Mouse (Mus musculus) C2C12 (cell line): ENCODE results near the gene Arhgap31. TPM values are rescaled to one million over a fixed set of nuclear protein-coding genes. Genes with fewer than 3 reads are reported as not detected.

Experiments used
- H3K27me3 ChIP-seq: one replicate; pipeline ENCODE4 v1.6.1; 2011; ENCODE audit not compliant: control insufficient read depth, insufficient read depth, insufficient read length
- H3K36me3 ChIP-seq: one replicate; pipeline ENCODE4 v1.6.1; 2011; ENCODE audit not compliant: control insufficient read depth, insufficient read depth
- H3K4me3 ChIP-seq: one replicate; pipeline ENCODE4 v1.5.1; 2011; ENCODE audit warnings: mild to moderate bottlenecking, control low read depth; ENCODE audit not compliant: poor library complexity, insufficient read depth, severe bottlenecking
- H3K79me2 ChIP-seq: one replicate; pipeline ENCODE4 v1.6.1; 2011; ENCODE audit not compliant: control insufficient read depth, insufficient read depth
- H3K79me3 ChIP-seq: one replicate; pipeline ENCODE4 v1.6.1; 2011; ENCODE audit warnings: low read depth, control low read depth
- H3ac ChIP-seq: one replicate; pipeline ENCODE3; 2011; ENCODE audit warnings: low read depth; ENCODE audit not compliant: control insufficient read depth, insufficient read length
- CEBPB ChIP-seq: IDR thresholded peaks from one replicate; pipeline ENCODE4 v1.6.1; 2011; ENCODE audit warnings: low read depth, mild to moderate bottlenecking, control low read depth, moderate library complexity
- CTCF ChIP-seq: IDR thresholded peaks from one replicate; pipeline ENCODE4 v1.5.1; 2011; ENCODE audit not compliant: control insufficient read depth, insufficient read depth, insufficient read length
- FOSL1 ChIP-seq: IDR thresholded peaks from one replicate; pipeline ENCODE4 v1.8.0; 2011; ENCODE audit warnings: mild to moderate bottlenecking, low read length; ENCODE audit not compliant: poor library complexity, insufficient read depth, severe bottlenecking
- MAX ChIP-seq: IDR thresholded peaks from one replicate; pipeline ENCODE4 v1.6.1; 2011; ENCODE audit warnings: mild to moderate bottlenecking, control low read depth
- MYOD1 ChIP-seq: IDR thresholded peaks from one replicate; pipeline ENCODE4 v1.6.1; 2011; ENCODE audit warnings: low read depth; ENCODE audit not compliant: control insufficient read depth, insufficient read length
- MYOG ChIP-seq: IDR thresholded peaks from one replicate; pipeline ENCODE4 v1.6.1; 2011; ENCODE audit not compliant: control insufficient read depth, insufficient read length; ENCODE audit errors: extremely low read depth
- USF1 ChIP-seq: IDR thresholded peaks from one replicate; pipeline ENCODE4 v1.6.1; 2011; ENCODE audit warnings: low read depth, mild to moderate bottlenecking, control low read depth, moderate library complexity
- polyA plus RNA-seq: library from polyadenylated mRNA; unstranded; fragments of >200 nt; fragmentation: generic; extraction: Trizol; gene quantifications from one replicate; pipeline ENCODE4 v1.2.1, GENCODE M21; 2012; ENCODE audit warnings: missing spikeins

The Arhgap31 gene
- polyA plus RNA-seq, 1 experiment = 15.7 TPM

DNA sequence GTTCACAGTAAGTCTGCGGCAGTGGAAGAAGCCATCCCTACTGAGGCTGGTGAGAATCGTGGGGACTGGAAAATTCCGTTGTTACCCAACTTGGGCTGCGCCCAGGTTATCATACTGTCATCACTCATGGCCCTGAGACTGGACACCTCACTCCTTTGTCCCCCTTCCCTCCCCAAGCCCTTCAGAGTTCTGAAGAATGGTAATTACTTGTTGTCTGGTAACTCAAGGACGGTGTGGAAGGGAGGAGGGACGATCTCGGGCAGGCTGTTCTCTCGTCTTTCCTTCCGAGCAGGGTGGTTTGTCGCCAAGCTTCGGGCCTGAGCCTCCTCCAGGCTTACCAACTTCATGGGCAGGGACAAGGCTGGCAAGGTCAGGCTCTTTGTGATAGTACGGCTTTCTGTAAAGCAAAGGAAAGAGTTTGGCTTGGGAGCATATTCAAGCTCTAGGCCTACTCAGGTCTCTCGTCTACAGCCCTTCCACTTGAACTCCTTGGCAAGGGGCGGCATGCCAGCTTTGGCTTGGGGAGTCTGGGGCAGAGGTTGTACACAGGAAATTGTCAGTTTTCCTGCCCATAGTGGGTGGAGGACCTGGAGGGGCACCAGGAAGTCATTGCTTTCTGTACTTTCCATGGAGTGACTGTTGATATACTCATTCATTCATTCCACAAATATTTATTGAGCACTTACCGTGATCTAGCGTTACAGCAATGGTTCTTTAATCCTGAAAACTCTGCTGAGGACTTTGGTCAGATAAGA, 92.2 kb downstream of the Arhgap31 start:
- Histone ChIP-seq H3K79me2 (no peaks in the 10 kb centered on the region), H3K36me3 (peaks cover 65% of the 10 kb centered on the region), H3ac (no peak overlapping the region), H3K79me3 (no peaks in the 10 kb centered on the region), H3K27me3 (no peaks in the 10 kb centered on the region), H3K4me3 (no peak overlapping the region)
- TF ChIP-seq MYOD1 = no peak
- TF ChIP-seq MAX = no peak
- no peak for TF ChIP-seq USF1
- TF ChIP-seq CTCF = no peak
- TF ChIP-seq FOSL1 = no peak
- no peak for TF ChIP-seq MYOG
- no peak for TF ChIP-seq CEBPB

GRCm38 (mm10) chr16:38619054-38619453, 94.0 kb downstream of the Arhgap31 start:
- H3K4me3 ChIP-seq = no peak overlapping the region
- H3K79me2 ChIP-seq = no peaks in the 10 kb centered on the region
- TF ChIP-seq CTCF (peak; percentile 61), CEBPB (no peak), FOSL1 (no peak), USF1 (no peak), MYOG (no peak), MAX (no peak), MYOD1 (no peak)
- no peak overlapping the region for H3ac ChIP-seq
- peaks cover 64% of the 10 kb centered on the region for H3K36me3 ChIP-seq
- H3K27me3 ChIP-seq = no peaks in the 10 kb centered on the region
- H3K79me3 ChIP-seq = no peaks in the 10 kb centered on the region

- H3K79me2 ChIP-seq = no peaks in the 10 kb centered on the region
- no peak overlapping the region for H3ac ChIP-seq
- H3K79me3 ChIP-seq = no peaks in the 10 kb centered on the region
- peaks cover 64% of the 10 kb centered on the region for H3K36me3 ChIP-seq
- no peak overlapping the region for H3K4me3 ChIP-seq
- TF ChIP-seq MYOD1 (no peak), CTCF (no peak), MYOG (no peak), FOSL1 (no peak), CEBPB (no peak), USF1 (no peak)
- H3K27me3 ChIP-seq = no peaks in the 10 kb centered on the region
Observed at GRCm38 (mm10) chr16:38617977-38618376, 95.1 kb downstream of the Arhgap31 start.

DNA sequence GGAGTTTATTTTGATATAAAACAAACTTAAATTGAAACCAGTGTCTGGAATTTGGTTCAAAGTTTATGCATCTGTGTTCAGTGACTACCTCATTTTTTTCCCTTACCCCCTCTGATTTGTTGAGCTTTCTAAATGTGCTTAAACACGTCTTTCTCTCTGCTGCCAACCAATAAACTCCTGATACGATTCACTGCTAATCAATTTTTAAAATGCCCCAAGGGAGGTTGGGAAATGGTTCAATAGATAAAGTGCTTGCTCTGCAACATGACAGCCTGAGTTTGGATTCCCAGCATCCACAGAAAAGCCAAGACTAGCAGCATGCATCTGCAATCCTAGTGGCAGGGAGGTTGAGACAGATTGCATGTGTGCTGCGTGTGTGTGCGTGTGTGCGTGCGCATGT, 99.4 kb downstream of the Arhgap31 start:
- H3K36me3 ChIP-seq = peaks cover 75% of the 10 kb centered on the region
- no peaks in the 10 kb centered on the region for H3K79me3 ChIP-seq
- no peaks in the 10 kb centered on the region for H3K79me2 ChIP-seq
- H3ac ChIP-seq = no peak overlapping the region
- H3K4me3 ChIP-seq = no peak overlapping the region
- H3K27me3 ChIP-seq = no peaks in the 10 kb centered on the region
- TF ChIP-seq CTCF (no peak), USF1 (no peak), MYOG (no peak), MAX (no peak), MYOD1 (no peak), FOSL1 (no peak), CEBPB (no peak)

DNA sequence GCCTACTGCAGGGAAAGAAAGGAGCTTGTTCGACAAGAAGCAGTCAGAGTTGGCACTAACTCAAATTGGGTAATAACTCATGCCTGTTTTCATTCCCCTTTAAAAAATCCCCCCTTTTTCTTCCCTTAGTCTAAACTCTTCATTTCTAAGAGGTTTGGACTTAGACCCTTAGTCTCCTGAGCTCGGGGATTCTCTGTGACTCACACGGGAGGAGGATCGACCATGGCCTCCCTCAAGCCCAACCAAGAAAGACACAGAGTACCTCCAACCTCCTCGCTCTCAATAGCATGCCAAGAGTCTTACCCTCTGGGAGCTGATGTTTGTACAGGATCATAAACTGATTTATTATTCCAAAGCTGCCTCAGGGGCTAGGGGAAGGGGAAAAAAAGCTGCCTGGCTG, 100.4 kb downstream of the Arhgap31 start:
- H3K36me3 ChIP-seq = peaks cover 78% of the 10 kb centered on the region
- H3K79me2 ChIP-seq = no peaks in the 10 kb centered on the region

More for the DNA sequence above, 100.4 kb downstream of the Arhgap31 start:
- no peaks in the 10 kb centered on the region for H3K27me3 ChIP-seq
- TF ChIP-seq MYOD1 (no peak), CEBPB (no peak), USF1 (no peak), MYOG (no peak), MAX (no peak), CTCF (no peak), FOSL1 (no peak)
- no peaks in the 10 kb centered on the region for H3K79me3 ChIP-seq
- no peak overlapping the region for H3ac ChIP-seq
- no peak overlapping the region for H3K4me3 ChIP-seq
